Mouse (Mus musculus) frontal cortex, postnatal 25 days (tissue): Measurements from ENCODE around the gene Cdx2.

ENCODE experiments used
- DNase-seq, 2 experiments: peaks; one replicate each; pipeline ENCODE4 v3.0.0; 2022; ENCODE audit warnings: low spot score in 2 of 2

Cdx2 gene

DNA sequence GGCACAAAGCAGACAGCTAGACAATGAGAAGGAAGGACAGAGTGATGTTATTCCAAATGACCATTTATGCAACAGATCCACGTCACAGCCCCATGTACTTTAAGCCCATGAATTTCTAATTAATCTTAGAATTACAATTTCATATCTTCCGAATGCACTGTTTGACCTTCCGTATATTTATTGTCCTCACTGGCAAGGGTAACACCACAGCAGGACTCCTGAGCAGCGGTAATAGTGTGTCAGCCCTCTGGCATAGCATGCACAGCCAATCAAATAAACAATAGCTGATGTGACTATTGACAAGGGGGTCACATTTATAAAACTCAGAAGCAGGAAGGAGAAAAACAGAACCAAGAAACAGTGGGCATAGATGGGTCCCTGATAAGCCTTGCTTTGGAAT, 46.3 kb downstream of the Cdx2 start:
- no peak for DNase-seq

DNA sequence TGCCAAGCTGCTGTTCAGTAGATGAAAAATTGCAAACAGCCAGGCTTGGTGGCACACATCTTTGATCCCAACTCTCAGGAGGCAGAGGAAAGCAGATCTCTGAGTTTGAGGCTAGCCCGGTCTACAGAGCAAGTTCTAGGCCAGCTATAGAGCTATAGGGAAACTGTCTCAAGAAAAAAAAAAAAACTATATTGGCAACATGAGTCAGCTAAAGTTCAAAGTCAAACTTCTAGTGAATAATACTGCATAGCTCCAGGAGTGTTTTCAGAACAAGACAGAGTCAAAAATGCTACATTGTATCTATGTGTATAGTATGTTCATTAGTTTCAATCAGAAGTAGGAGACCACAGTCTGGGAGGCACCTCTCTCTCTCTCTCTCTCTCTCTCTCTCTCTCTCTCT, 46.9 kb downstream of the Cdx2 start:
- DNase-seq, result no peak
